Mouse (Mus musculus): ENCODE data around the gene Vmn2r100. TPM values are rescaled to one million over a fixed set of nuclear protein-coding genes. Genes with fewer than 3 reads are reported as not detected.

The Vmn2r100 gene
- polyA plus RNA-seq (2016; fragmentation: Nextera tagmentation; extraction: Ambion mirVana): not detected in 2 replicates

DNA sequence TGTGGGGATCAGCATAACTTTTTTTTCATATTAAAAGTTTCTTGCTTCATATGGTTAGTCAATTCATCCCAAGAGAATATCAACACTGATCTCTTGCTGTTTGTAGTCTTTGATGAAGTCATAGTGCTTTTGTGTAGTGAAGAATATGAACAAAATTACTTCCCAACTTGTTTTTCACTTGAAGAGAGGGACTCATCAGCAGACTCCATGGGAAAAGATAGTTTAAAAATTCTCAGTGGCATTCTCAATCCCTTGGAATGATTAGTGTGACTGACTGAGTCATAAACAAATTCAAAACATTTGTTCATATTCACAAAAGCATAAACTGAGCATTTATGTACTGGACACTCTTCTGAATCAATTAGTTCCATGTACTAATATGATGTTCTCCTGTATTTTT is at the start of gene Vmn2r100:
Gene Vmn2r100 (plus strand): TSS at position 301 of the 400 bp plus-strand sequence.
- Histone ChIP-seq H3K4me1 (no peaks in the 10 kb centered on the region), H3K9me3 (replicated peaks) (no peaks in the 10 kb centered on the region), H3K36me3 (no peaks in the 10 kb centered on the region), H3K4me3 (no peak within 1 kb of the TSS), H3K27ac (no peak within 1 kb of the TSS), H3K27me3 (ENCODE audit: low read depth, poor library complexity, severe bottlenecking) (no peaks in the 10 kb centered on the region)
- no peak for DNase-seq (ENCODE audit: low spot score)

DNA sequence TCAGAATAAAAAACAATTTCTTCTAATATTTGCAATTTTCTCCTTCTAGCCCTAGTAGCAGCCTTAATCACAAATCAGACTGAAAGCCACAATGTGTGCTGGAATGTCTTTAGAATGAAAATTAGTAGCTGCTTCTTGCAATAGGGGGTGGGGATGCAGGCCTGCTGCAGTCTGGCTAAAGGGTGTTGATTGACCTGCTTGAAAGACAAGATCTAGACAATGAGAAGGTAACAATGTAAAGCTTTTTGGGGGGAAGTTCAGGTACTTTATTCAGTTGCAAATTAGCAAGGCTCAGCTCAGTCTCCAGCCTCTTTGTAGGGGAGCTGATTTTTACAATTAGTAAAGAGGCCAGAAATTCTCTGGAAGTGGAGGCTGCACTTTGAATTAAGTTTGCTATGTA is 21.7 kb upstream of the Vmn2r100 start:
- 0 out of 2 replicates have a peak, but pooled peaks cover 2% of the 10 kb centered on the region for H3K9me3 ChIP-seq (replicated peaks)
- H3K36me3 ChIP-seq: no peaks in the 10 kb centered on the region
- H3K4me3 ChIP-seq: no peak overlapping the region
- H3K27ac ChIP-seq: no peak overlapping the region
- no peaks in the 10 kb centered on the region for H3K27me3 ChIP-seq (ENCODE audit: low read depth, poor library complexity, severe bottlenecking)
- no peak for DNase-seq (ENCODE audit: low spot score)
- H3K4me1 ChIP-seq: no peaks in the 10 kb centered on the region

DNA sequence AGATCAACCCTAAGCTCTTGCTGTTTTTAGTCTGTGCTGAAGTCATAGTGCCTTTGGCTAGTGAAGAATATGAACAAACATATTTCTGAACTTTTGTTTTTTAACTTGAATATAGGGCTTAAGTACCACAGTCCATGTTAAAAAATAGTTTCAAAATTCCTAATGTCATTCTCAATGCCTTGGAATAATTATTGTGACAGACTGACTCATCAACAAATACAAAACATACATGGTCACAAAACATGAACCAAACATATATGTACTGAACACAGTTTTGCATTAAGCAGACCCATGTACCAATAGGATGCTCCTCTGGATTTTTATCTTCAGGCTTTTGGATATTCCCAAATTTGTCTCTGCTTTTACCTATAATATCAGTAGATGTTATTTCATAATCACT is 72.4 kb downstream of the Vmn2r100 start, which contains the start of gene Vmn2r101:
Gene Vmn2r101 (plus strand): TSS at position 301 of the 400 bp plus-strand sequence.
- no peaks in the 10 kb centered on the region for H3K4me1 ChIP-seq
- no peaks in the 10 kb centered on the region for H3K36me3 ChIP-seq
- H3K27me3 ChIP-seq (ENCODE audit: low read depth, poor library complexity, severe bottlenecking): no peaks in the 10 kb centered on the region
- H3K27ac ChIP-seq: no peak within 1 kb of the TSS
- no peak for DNase-seq (ENCODE audit: low spot score)
- H3K4me3 ChIP-seq: no peak within 1 kb of the TSS
- H3K9me3 ChIP-seq (replicated peaks): peaks cover 3% of the 10 kb centered on the region; the same call in 1 of the 2 replicates

Other genes with a start within 250 kb of the Vmn2r100 start
- not detected in 2 replicates for gene Vmn2r99, start 142.8 kb upstream of the Vmn2r100 start, polyA plus RNA-seq (2016; fragmentation: Nextera tagmentation; extraction: Ambion mirVana)
- not detected in 2 replicates for gene Vmn2r101, start 72.5 kb downstream of the Vmn2r100 start, polyA plus RNA-seq (2016; fragmentation: Nextera tagmentation; extraction: Ambion mirVana)
- gene Vmn2r102, start 155.6 kb downstream of the Vmn2r100 start, polyA plus RNA-seq (2016; fragmentation: Nextera tagmentation; extraction: Ambion mirVana): not detected in 2 replicates

Data from limb, embryonic 10.5 days (tissue).